Mouse (Mus musculus): Measurements from ENCODE around the gene Dio1.

Dio1 gene

DNA sequence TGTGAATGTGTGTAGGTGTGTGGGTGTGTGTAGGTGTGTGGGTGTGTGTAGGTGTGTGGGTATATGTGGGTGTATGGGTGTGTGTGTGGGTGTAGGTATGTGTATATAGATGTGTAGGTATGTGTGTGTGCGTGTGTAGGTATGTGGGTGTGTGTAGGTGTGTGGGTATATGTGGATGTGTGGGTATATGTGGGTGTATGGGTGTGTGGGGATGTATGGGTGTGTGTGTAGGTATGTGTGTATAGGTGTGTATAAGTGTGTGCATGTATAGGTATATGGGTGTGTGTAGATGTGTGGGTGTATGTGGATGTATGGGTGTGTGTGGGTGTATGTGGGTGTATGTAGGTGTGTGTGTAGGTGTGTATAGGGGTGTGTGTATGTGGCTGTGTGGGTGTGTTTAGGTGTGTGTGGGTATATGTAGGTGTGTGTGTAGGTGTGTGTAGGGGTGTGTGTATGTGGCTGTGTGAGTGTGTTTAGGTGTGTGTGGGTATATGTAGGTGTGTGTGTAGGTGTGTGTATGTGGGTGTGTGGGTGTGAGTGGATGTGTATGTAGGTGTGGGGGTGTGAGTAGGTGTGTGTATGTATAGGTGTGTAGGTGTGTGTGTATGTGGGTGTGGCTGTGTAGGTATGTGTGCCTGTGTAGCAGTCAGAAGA lies 5.9 kb downstream of the Dio1 start:
- no peak for DNase-seq (ENCODE audit: low read depth, low spot score)

DNA sequence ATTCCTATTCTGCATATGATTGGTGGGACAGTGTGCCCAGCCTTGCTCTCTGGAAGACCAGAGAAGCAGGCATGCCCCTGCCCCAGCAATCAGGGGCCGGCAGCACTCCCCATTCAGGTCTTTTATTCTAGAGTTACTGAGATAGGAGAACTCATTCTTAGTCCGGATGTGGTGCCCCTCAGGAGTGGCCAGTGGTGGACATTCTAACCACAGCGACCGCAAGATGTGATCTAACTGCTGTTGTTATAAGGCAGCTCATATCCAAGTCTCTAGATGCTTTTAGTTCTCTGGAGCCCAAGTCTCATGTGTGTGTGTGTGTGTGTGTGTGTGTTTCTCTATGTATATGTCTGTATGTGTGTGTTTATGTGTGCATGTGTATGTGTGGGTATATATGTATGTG lies 6.6 kb downstream of the Dio1 start:
- DNase-seq (ENCODE audit: low read depth, low spot score), result no peak

DNA sequence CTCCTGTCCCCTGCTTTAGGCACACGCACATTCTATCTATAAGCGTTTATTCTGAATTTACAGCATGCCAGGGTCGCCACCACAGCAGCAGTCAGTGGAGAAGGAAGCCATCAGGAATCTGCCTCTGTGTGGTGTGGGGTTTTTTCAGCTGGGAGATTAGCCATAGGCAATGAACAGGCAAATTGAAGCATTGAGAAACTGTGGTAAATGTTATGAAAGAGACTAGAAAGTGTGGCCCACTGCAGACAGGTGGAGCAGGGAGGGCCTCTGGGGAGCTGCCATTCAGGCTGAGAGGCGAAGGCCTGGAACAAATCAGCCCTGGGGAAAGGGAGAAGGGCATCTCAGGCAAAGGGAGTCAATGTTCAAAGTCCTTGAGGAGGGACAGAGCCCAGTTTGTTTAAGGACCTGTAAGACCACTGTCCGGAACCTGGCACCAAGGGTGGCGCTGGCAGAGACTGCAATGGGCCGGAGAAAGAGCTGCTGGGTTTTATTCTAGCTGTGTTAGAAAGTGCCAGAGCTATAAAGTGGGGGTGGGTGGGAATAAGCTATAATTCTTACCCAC lies 7.1 kb downstream of the Dio1 start:
- DNase-seq (ENCODE audit: low read depth, low spot score), result no peak

DNA sequence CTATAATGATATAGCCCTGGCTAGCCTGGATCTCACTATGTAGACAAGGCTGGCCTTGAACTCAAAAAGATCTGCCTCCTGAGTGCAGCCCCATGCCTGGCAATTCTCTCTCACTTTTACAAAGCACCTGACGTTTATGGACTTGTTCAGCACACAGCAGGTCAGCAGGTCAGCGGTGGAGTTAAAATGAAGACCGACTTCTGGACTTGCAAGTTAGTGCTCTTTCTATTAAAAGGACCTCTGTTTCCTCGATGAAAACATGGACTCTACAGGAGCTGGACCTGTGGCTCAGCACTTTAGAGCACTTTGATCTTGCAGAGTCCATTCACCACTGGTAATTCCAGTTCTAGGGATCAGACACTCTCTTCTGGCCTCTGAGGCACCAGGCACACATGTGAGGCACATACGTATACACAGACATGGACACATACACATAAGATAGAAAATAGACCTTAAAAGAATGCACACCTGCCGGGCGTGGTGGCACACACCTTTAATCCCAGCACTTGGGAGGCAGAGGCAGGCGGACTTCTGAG lies 8.8 kb downstream of the Dio1 start:
- DNase-seq (ENCODE audit: low read depth, low spot score), result no peak

DNA sequence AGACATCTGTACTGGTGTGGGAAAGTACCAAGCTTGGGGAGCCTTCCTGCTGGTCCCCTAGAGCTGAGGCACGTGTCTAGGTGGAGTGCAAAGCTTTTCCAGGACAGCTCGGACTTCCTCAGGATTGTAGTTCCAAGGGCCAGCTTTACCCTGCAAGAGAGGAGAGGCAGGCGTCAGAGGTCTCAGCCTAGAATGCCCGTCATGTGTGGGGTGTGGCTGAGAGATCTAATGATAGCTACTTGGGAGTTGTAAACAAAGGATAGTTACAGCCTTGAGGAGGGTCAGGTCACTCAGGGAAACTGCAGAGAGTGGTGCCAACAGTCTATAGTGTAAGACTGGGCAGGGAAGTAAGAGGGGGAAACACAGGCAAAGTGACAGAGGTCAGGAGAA lies 14.7 kb downstream of the Dio1 start:
- DNase-seq (ENCODE audit: low read depth, low spot score), result no peak

DNA sequence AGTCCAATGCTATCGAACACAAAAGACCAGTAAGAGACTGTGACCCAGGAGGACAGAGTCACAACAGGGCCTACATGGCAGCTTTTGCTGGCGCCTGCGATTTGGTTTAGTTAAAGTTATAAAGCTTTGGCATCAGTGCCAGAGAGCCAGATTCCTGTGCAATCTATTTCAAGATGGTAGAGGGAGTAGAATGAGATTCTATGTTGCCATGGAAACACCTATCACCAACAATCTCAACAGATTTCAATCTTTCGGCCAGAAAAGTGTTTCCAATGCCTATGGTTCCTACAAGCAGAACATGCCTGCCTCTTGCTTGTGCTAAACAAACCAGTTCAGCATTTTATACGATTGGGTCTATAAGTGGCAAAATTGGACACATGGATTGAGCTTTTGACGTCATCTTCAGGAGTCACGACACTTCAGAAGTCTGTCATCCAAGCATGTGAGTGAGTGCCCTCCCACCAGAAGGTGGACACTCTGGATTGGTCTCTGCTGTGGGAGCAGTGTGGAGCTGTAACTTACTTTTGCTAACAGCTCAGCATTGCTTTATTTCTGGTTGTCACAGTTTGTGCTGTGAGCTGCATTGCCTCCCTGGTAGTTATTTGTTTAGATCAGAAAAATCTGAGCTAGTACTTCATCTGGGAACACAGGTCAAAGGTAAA lies 15.2 kb downstream of the Dio1 start:
- no peak for DNase-seq (ENCODE audit: low read depth, low spot score)

DNA sequence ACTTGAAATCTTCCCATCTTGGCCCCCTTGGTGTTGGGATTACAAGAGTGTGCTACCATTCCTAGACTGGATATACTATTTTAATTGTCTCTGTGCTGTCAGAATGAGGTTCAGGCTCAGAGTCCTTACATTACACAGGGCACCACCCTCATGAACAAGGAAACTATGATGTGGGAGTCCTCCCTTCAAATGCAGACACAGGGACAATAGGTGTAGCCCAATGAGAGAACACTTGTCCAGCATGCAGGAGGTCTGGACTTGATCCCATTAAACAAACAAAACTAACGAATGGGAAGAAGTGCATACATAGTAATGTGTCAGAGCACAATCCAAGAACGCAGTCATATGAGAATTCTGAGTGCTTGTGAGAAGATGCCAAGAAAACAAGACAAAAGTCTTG lies 19.5 kb downstream of the Dio1 start:
- no peak for DNase-seq (ENCODE audit: low read depth, low spot score)

DNA sequence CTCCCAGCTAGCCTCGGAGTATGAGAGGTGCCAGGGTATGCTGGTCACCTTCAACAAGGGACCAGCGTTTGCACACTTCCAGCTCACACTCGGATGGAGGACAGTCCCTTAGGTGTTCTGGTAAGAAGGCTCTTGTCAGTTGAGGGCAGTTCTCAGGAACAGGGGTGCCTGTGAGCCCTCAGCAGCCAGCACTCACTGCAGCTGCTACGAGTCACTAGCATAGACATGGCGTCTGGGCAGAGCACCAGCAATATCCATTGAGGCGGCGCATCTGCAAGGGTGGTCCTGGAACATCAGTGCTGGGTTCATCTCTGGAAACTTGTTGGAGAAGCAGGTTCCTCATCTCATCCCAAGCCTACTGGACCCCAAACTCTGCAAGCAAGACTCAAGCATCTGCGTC lies 20.6 kb downstream of the Dio1 start:
- DNase-seq (ENCODE audit: low read depth, low spot score), result no peak

DNA sequence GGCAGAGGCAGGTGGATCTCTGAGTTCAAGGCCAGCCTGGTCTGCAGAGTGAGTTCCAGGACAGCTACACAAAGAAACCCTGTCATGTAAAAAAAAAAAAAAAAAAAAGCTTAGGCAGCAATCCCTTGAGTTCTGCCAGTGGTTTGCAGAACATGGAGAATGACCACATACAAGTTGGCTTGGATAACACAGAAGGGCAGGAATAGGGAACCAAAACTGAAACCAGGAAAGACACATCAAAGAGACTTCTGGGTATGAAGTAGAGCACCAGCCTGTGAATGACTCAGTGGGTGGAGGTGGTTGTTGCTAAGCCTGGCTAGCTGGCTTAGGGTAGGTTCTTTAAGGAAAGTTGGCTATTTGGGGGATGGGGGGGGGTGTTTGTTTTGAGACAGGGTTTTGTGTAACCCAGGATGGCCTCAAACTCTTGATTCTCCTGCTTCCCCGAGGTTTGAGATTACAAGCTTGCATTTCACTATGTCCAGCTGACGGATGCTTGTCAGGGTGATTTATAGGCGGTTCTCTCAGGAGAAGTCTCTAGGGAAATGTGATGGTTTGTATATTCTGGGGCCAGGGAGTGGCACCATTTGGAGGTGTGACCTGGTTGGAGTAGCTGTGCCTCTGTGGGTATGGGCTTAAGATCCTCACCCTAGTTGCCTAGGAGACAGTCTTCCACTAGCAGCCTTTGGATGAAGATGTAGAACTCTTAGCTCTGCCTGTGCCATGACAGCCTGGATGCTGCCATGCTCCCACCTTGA lies 21.3 kb downstream of the Dio1 start:
- DNase-seq (ENCODE audit: low read depth, low spot score), result no peak

DNA sequence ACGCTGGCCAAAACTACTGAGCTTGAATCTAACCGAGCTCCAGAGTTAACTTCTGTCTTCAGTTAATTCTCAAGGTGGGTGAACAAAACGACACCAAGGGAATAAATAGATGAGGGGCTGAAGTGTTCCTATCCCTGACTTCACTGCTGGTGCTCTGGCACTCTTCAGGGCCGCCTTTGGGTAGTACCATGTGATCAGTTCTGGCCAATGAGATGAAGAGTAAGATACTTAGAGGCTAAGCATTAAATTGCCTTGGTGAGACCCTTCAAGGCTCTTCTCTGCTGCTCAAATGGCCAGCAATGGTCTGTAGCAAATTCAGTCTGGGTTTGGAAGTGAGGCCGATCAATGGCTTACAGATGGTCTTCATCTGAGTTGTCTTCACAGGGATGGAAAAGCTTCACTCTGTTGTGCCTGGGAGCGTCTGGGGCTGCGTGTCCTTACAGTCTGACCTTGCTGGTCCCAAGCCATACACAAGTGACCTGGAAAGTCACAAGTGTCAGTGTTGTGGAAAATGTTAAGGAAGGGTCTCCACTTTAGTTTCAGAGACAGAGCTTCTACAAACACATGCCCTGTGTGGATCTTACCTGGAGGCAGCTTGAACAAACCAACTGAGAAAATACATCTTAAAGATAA lies 26.0 kb downstream of the Dio1 start:
- DNase-seq (ENCODE audit: low read depth, low spot score), result no peak

DNA sequence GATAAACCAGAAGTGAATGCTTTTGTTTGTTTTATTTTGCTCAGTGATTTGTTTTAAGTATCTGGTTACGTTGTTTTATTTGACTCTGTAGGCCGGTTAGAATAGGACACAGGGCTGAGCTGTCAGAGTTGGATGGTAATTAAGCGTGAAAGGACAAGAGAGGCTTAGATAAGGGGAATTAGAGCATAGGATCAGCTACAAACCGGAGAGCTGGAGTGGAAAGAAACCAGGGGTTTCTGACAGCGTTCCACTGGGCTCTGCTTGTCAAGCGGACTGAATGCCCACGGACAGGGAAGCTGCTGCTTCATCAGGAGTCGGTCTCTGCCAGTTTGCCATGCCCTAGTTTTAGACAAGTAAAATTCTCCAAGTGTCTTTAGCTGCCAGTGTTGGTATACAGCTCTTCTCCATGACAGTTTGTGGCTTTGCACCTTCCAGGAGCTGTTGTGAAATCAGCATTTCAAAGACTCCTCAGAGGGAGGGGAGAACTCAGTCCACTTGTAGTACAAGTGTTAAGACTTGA lies 28.7 kb downstream of the Dio1 start:
- peak; percentile 73 for DNase-seq (ENCODE audit: low read depth, low spot score)

DNA sequence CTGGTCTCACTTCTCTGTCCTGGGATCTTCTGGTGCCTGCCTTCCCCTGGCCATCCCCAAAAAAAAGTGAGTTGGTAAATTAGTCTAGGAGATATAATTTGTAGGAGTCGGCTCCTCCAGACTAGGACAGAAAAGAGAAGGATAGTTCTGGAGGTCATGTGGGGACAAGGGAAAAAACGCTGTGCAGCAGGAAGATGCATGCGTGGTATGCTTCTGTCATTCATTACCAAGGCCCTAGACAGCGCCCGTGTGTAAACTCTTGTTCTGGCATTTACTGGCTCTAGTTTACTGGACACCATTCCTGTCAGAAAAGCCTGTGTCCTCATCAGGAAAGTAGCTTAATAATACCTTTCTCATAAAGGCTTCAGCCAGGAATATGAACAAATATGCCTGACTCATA lies 32.5 kb downstream of the Dio1 start:
- no peak for DNase-seq (ENCODE audit: low read depth, low spot score)

DNA sequence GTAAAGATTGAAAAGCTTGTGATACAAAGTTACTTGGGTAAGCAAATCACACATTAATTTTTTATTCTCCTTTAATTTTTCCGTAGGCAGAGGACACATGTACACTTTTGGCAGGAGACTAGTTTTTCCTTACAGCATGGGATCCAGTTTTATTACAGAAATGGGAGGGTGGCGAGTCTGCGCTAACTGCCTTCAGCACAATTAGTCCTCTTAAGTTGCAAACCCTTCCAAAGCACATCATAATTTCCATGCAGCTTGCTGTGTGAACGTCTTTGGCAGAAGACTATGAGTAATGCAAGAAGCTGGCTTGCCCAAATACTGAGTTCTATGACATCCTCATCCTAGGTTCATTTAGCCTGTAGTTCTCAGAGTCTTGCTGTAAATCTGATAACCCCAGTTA lies 33.3 kb downstream of the Dio1 start:
- DNase-seq (ENCODE audit: low read depth, low spot score), result no peak

DNA sequence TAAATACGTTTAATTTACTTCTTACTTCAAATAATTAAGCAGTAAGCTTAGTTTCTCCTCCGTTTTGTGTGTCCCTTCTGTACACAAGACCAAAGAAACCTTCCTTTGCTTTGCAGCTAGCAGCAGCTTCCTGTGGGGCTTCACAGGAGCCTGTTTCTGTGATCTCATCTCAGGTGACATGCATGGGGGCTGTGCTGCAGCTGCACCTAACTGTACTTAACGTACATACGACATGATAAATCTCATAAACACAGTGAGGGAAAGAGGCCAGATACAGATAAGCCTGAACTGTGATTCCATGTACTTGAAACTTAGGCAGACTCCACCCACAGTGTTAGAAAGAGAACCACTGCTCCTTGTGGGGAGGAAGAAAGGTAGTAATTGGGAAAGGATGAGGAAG lies 47.0 kb downstream of the Dio1 start:
- DNase-seq (ENCODE audit: low read depth, low spot score), result no peak

DNA sequence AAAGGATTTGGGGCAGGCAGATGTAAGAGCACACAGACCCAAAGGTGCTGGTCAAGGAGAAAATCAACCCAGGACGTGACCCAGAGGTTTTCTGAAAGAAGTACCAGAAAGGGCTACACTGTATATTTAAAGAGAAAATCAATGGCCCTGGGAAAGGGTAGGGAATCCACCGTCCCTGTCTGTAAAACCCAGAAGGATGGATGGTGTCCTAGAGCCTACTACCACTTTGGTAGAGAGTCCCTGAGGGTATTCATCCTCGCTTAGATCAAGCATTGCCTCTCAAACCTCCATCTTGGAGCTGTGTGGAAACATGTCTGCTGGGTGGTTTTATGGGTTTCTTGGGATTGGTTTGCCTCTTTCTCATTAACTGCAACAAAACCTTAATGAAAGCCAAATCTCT lies 52.6 kb downstream of the Dio1 start:
- no peak for DNase-seq (ENCODE audit: low read depth, low spot score)

DNA sequence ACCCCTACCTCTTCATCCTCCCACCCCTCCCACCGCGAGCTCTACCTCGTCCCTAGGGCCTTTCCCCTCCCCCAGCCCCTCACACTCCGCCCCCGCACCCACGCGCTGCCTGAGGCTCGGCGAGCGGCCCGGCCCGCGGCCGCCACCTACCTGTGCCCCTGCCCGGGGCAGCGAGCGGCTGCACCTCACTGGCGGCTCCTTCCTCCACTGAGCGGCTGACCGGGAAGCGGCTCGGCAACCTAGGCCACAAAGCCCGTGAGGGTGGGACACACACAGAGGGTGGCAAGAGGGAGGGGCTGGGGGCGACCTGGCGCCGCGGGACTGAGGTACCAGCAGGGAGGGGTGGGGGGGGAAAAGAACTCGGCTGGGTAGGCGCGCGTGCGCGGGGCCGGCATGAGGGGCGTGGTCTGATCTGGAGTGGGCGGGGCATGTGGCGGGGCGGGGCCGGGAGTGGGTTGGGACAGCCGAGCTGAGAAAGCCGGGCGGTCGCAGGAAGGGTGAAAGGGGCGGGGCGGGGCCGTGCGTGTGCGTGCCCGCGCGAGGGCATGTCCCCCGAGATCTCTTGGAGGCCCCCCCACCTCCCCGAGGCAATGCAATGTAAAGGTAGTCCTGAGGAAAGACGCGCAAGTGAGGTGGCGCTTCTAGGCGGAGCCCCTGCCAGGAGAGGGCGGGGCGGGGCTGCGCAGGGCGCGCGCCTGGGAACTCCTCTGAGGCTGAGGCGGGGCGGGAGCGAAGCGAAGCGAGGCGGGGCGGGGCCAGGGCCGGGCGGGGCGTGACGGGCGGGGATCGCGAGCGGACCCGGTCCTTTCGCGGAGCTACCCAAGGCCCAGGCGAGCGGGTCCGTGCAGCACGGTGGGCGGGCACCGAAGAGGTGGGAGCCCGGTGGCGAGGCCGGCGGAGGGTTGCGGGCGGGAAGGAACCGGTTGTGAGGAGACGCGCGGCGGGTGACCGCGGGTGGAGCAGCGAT lies 53.6 kb downstream of the Dio1 start, which contains the start of the genes Lrrc42 and Hspb11:
Gene Lrrc42, minus strand, starts transcription at position 408 of the 967 bp plus-strand sequence.
Gene Hspb11, plus strand, starts transcription at position 469 of the 967 bp plus-strand sequence.
- DNase-seq (ENCODE audit: low read depth, low spot score), result peak; percentile 96

DNA sequence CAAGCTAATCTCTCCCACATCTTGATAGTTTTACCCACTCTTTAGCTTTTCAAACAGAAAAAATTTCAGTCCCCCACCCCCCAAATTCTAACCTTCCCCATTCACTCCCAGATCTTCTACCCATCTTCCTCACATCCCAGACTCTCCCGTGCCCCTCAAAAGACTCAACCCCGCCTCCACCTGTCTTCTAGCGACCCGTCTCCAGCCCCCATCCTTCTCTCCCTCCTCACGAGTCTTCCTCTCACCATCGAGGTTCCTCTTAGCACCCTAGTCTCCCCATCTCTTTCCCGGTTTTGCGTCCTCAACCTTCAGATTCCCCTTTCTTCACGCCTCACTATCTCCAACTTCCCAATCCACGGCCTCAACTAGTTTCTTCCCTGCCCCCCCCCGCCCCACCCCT lies 54.4 kb downstream of the Dio1 start:
- no peak for DNase-seq (ENCODE audit: low read depth, low spot score)

DNA sequence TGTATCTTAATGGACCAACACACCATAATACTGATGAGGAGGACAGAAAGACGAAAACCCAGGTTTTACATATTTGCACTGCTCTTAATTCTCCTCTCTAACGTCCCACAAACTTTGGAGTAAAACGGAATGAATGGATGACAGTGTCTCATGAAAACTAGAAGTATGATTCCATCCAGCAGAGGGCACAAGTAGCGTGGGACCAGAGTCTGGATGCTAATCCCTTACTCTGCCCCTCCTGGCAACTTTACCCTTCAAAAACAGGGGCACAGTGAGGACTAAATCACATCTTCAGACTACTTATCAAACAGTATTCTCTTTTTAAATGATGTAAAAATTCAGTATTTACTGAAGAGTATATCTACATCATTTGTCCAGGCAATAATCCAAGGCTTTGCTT lies 56.5 kb downstream of the Dio1 start:
- DNase-seq (ENCODE audit: low read depth, low spot score), result peak; percentile 48

DNA sequence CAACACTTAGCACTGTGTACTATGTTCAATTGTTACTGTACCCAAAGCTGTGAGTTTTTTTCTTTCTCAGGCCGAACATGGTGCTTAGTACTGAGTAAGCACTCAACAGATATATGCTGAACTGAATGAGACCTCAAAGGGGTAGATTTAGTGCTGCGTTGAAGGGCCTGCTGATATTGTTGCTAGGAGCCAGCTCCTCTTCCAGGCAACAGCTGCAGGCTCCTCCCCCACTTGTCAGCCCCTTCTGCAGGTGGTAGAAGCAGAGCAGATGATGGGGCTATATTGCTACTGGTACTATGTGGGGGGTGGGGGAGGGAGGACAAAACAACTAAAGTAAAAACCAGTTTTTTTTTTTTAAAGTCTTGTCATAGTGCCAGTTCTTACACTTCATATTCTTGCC lies 57.5 kb downstream of the Dio1 start:
- no peak for DNase-seq (ENCODE audit: low read depth, low spot score)

DNA sequence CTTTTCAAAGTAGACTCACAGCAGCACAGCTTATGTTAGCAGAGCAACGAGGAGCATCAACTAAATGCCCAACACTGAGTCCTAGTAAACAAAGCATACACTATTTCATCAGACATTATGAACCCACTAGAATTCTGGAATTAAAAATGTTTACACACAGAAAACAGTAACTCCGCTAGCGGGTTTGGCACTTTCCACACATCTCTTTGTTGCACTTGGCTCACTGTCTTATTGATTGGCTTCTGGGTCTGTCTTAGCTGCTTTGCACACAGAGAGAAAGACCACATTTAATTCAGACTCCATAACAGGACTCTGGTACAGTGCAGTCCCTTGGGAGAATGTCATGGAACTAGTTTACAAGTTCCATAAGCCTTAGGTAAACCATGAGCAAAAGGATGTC lies 58.9 kb downstream of the Dio1 start:
- no peak for DNase-seq (ENCODE audit: low read depth, low spot score)

Data from retina, postnatal 7 days (tissue).